Mouse (Mus musculus) CH12.LX (cell line): ENCODE measurements at regions not wholly inside any gene's neighbourhood (a gene's known extent, or its start where the extent isn't known, plus 50 kb on each side); places are given as distances from the start of the nearest gene placed in this dataset.

ENCODE experiments used
- CHD2 ChIP-seq: IDR thresholded peaks from 2 replicates; pipeline ENCODE4 v1.6.1; 2011; ENCODE audit warnings: low read length, improper control_type of control experiment
- CTCF ChIP-seq, 2 experiments: IDR thresholded peaks in 1 of 2; conservative IDR thresholded peaks in 1 of 2; 2 replicates each; pipeline ENCODE4 v1.5.1; 2011 to 2012; ENCODE audit warnings: low read depth in 2 of 2, low read length in 2 of 2, improper control_type of control experiment in 1 of 2, inconsistent platforms in 1 of 2, mild to moderate bottlenecking in 1 of 2, moderate library complexity in 1 of 2
- ELF1 ChIP-seq: IDR thresholded peaks from 2 replicates; pipeline ENCODE4 v1.6.1; 2014; ENCODE audit warnings: low read depth, mild to moderate bottlenecking, inconsistent platforms, low read length, improper control_type of control experiment
- TBP ChIP-seq: conservative IDR thresholded peaks from 2 replicates; pipeline ENCODE4 v1.6.1; 2011; ENCODE audit warnings: low read depth, low read length, improper control_type of control experiment
- ZKSCAN1 ChIP-seq: IDR thresholded peaks from 2 replicates; pipeline ENCODE4 v1.6.1; 2012; ENCODE audit warnings: low read depth, inconsistent platforms, low read length, improper control_type of control experiment, borderline replicate concordance

DNA sequence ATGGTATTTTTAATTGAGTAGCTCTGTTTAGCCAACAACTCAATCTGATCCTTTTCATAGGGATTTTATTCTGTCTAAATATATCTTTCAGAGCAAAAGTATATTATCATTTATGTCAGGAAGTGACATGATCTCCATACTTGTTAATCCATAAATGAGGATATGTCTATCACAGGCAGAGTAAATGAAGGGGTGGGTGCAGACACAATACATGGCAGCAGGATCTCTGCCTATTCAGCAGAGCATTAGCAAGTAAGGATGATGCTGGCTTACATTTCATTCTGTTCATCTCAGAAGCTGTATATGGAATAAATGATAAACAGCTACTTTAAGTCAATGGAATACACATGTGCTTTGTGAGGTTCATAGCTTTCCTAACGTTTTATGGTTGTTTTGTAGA is 786.2 kb upstream of the Zeb2 start:
- TF ChIP-seq ELF1, result no peak
- TF ChIP-seq TBP, result no peak
- no peak for TF ChIP-seq CHD2
- TF ChIP-seq ZKSCAN1, result no peak
- no peak for TF ChIP-seq CTCF (conservative IDR thresholded peaks at IDR 0.05 in 1 of 2, IDR thresholded peaks at IDR 0.05 in 1 of 2; ENCODE audit: low read depth in 2 of 2, low read length in 2 of 2)
